Mouse (Mus musculus): Measurements from ENCODE around the gene AC141477.1.

GRCm38 (mm10) chr10:76445996-76446681, 5.9 kb upstream of the AC141477.1 start:
- no peak for TF ChIP-seq CTCF (IDR thresholded peaks at IDR 0.05; ENCODE audit: low read depth)
- no peak for TF ChIP-seq EP300 (IDR thresholded peaks at IDR 0.05; ENCODE audit: low read depth)
